8 mouse cellular contexts compared by ENCODE assay signal in the genomic region with DNA sequence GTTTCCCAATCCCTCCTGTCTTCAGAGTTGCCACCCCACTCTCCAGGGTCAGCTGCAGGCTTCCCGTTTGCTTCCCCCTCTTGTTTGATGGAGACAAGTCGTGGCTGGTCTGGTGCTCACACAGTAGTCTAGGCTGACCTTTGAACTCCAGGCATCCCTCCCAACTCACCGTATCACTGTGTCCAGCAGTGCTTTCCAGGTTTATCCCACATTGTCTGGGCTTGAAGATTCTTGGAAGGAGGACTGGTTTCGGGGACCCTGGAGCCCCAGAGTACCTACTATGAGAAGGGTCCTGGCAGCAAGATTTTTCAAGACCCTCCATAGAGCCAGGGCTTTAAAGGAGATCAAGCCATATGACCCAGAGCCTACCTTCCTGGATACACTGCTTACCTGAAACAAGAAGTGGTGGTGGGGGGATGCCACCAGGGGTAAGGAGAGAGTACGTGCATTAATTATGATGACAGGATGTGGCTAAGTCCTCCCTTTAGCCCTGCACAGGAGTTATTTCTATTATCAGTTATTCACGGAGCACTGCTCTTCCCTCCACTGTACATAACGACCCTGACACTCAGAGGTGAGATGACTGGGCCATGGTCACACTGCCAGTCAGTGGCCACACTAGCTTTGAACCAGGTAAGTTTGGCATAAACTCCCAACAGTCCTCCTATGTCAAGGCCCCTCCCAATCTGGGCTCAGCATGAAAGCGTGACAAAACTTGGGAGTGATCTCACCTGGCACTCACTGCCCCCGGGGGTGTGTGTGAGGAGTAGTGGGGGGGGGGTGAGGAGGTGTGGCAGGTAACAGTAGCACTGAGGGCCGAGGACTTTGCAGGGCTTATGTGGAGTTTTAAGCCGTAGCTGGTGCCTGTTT. TPM values are rescaled to one million over a fixed set of nuclear protein-coding genes. Genes with fewer than 3 reads are reported as not detected.
DNase-seq lines count a peak whose midpoint lies in the region; ATAC-seq and TF ChIP-seq lines count a peak whose summit lies in the region.

No protein-coding gene starts in this region.

- H3K9me3 ChIP-seq in forebrain, embryonic 16.5 days (ENCODE audit: control insufficient read depth, low read length): no peaks in the 10 kb centered on the region

- WGBS in bone marrow, adult 2 months: 22% methylated on average over 11 of the region's 11 CpGs
- WGBS in forebrain, embryonic 16.5 days: 66% methylated on average over 11 of the region's 11 CpGs
- 25% methylated on average over 11 of the region's 11 CpGs for WGBS in macrophage (ENCODE audit: missing documents)

- peaks cover 28% of the 10 kb centered on the region for H3K79me2 ChIP-seq in macrophage (ENCODE audit: inconsistent target)

- no peak for TF ChIP-seq POLR2A in bone marrow, adult 2 months (IDR thresholded peaks at IDR 0.05; ENCODE audit: borderline replicate concordance, control insufficient read depth, low read depth, low read length)

- no peak overlapping the region for H3K4me3 ChIP-seq in layer of hippocampus, adult 2 months
- H3K4me3 ChIP-seq in bone marrow, adult 2 months (replicated peaks; ENCODE audit: control insufficient read depth, low read depth, low read length): no peak overlapping the region
- no peak overlapping the region for H3K4me3 ChIP-seq in forebrain, embryonic 16.5 days (replicated peaks; ENCODE audit: low read length)
- H3K4me3 ChIP-seq in macrophage (ENCODE audit: inconsistent target): no peak overlapping the region; the same call in 1 of the 2 replicates

- H3K4me1 ChIP-seq in bone marrow, adult 2 months (ENCODE audit: control insufficient read depth, insufficient read depth, low read length): peaks cover 16% of the 10 kb centered on the region
- peaks cover 17% of the 10 kb centered on the region for H3K4me1 ChIP-seq in forebrain, embryonic 16.5 days (replicated peaks; ENCODE audit: control insufficient read depth, insufficient read depth, low read length)

- no peak for DNase-seq in layer of hippocampus, adult 2 months (ENCODE audit: low spot score in 2 of 2)
- DNase-seq in layer of hippocampus, adult 9-10 months (ENCODE audit: low spot score): no peak
- DNase-seq in ovary, postnatal 10 days (ENCODE audit: low spot score): no peak
- no peak for DNase-seq in frontal cortex, postnatal 14 days (ENCODE audit: low spot score in 2 of 2)
- no peak for DNase-seq in kidney, postnatal 36 days

- 0 out of 2 replicates have a peak overlapping the region, but pooled peaks have one; percentile 5 for H3K9ac ChIP-seq in forebrain, embryonic 16.5 days (replicated peaks; ENCODE audit: low read depth, low read length)

- H3K4me2 ChIP-seq in forebrain, embryonic 16.5 days (ENCODE audit: low read length): no peak overlapping the region; the same call in 1 of the 2 replicates

- H3K27me3 ChIP-seq in forebrain, embryonic 16.5 days (replicated peaks; ENCODE audit: control insufficient read depth, insufficient read depth, low read length): no peaks in the 10 kb centered on the region

- no peak for TF ChIP-seq CTCF in layer of hippocampus, adult 2 months (conservative IDR thresholded peaks at IDR 0.05)
- no peak for TF ChIP-seq CTCF in bone marrow, adult 2 months (IDR thresholded peaks at IDR 0.05; ENCODE audit: control insufficient read depth, insufficient read depth, low read length)

- H3K36me3 ChIP-seq in forebrain, embryonic 16.5 days (ENCODE audit: control insufficient read depth, insufficient read depth): peaks cover 7% of the 10 kb centered on the region
- peaks cover 8% of the 10 kb centered on the region; the same call in 1 of the 2 replicates for H3K36me3 ChIP-seq in macrophage (ENCODE audit: inconsistent target)

- peak overlapping the region; percentile 99 for H3K27ac ChIP-seq in layer of hippocampus, adult 2 months
- H3K27ac ChIP-seq in bone marrow, adult 2 months (ENCODE audit: control insufficient read depth, insufficient read depth, low read depth, low read length, poor library complexity): peak overlapping the region; percentile 94
- peak overlapping the region; percentile 100 for H3K27ac ChIP-seq in forebrain, embryonic 16.5 days (ENCODE audit: low read length)
- peak overlapping the region; percentile 98 for H3K27ac ChIP-seq in macrophage

- ATAC-seq in forebrain, embryonic 16.5 days: no peak

RNA-seq across cellular contexts. Expression of gene Cdk9, which starts 1.5 kb away (rescaled TPM):
- 100 to 1,000 TPM; 115 to 121 TPM for total RNA-seq in layer of hippocampus, adult 2 months (2021)
- polyA plus RNA-seq in bone marrow, adult 2 months (2011; ENCODE audit: insufficient read depth, insufficient read length, low replicate concordance, missing spikeins): 105 and 154 TPM in 2 replicates
- 82.2 and 85.0 TPM in 2 replicates for polyA plus RNA-seq in forebrain, embryonic 16.5 days (2015; fragmentation: Nextera tagmentation; extraction: Ambion mirVana)
- 100 to 1,000 TPM; 323 to 569 (median 405) TPM for total RNA-seq in macrophage (2018; cell fraction: chromatin; rRNA removed)
- 100 to 1,000 TPM in 9 of 26 experiments, 10 to 100 TPM in 17; 69.8 to 132 (median 93.0) TPM for total RNA-seq in macrophage (2018; cell fraction: cytosol; rRNA removed)
- total RNA-seq in macrophage (2018; cell fraction: nucleus; rRNA removed): 100 to 1,000 TPM; 186 to 465 (median 294) TPM
- 99.2 to 144 TPM (median 121 TPM) in 3 replicates for polyA plus RNA-seq in macrophage (2018)

RNA-seq across cellular contexts. Expression of gene Sh2d3c, which starts 6.5 kb away (rescaled TPM):
- 10 to 100 TPM; 18.9 to 20.1 TPM for total RNA-seq in layer of hippocampus, adult 2 months (2021)
- polyA plus RNA-seq in bone marrow, adult 2 months (2011; ENCODE audit: insufficient read depth, insufficient read length, low replicate concordance, missing spikeins): 23.3 and 51.8 TPM in 2 replicates
- polyA plus RNA-seq in forebrain, embryonic 16.5 days (2015; fragmentation: Nextera tagmentation; extraction: Ambion mirVana): 41.9 and 43.0 TPM in 2 replicates
- 100 to 1,000 TPM in 4 of 26 experiments, 10 to 100 TPM in 22; 12.3 to 119 (median 36.5) TPM for total RNA-seq in macrophage (2018; cell fraction: chromatin; rRNA removed)
- total RNA-seq in macrophage (2018; cell fraction: cytosol; rRNA removed): 10 to 100 TPM in 9 of 26 experiments, 1 to 10 TPM in 17; 1.3 to 21.4 (median 5.9) TPM
- 10 to 100 TPM in 23 of 26 experiments, 1 to 10 TPM in 3; 4.8 to 46.5 (median 17.6) TPM for total RNA-seq in macrophage (2018; cell fraction: nucleus; rRNA removed)
- polyA plus RNA-seq in macrophage (2018): 9.3 to 12.5 TPM (median 9.9 TPM) in 3 replicates

RNA-seq across cellular contexts. Expression of gene Fpgs, which starts 10.4 kb away (rescaled TPM):
- total RNA-seq in layer of hippocampus, adult 2 months (2021): 10 to 100 TPM; 10.7 to 14.6 TPM
- 14.9 and 24.4 TPM in 2 replicates for polyA plus RNA-seq in bone marrow, adult 2 months (2011; ENCODE audit: insufficient read depth, insufficient read length, low replicate concordance, missing spikeins)
- polyA plus RNA-seq in forebrain, embryonic 16.5 days (2015; fragmentation: Nextera tagmentation; extraction: Ambion mirVana): 21.5 and 23.7 TPM in 2 replicates
- 10 to 100 TPM in 17 of 26 experiments, 1 to 10 TPM in 9; 2.6 to 40.2 (median 13.5) TPM for total RNA-seq in macrophage (2018; cell fraction: chromatin; rRNA removed)
- total RNA-seq in macrophage (2018; cell fraction: cytosol; rRNA removed): 1 to 10 TPM; 1.3 to 5.0 (median 2.8) TPM
- total RNA-seq in macrophage (2018; cell fraction: nucleus; rRNA removed): 10 to 100 TPM in 5 of 26 experiments, 1 to 10 TPM in 21; 1.8 to 30.5 (median 5.1) TPM
- polyA plus RNA-seq in macrophage (2018): 2.8 to 10.3 TPM (median 3.5 TPM) in 3 replicates

RNA-seq across cellular contexts. Expression of gene 6330409D20Rik, which starts 26.5 kb away (rescaled TPM):
- 1 to 10 TPM; 1.4 to 2.9 TPM for total RNA-seq in layer of hippocampus, adult 2 months (2021)
- polyA plus RNA-seq in bone marrow, adult 2 months (2011; ENCODE audit: insufficient read depth, insufficient read length, low replicate concordance, missing spikeins): not detected in 2 replicates
- polyA plus RNA-seq in forebrain, embryonic 16.5 days (2015; fragmentation: Nextera tagmentation; extraction: Ambion mirVana): 2.8 and 3.5 TPM in 2 replicates
- total RNA-seq in macrophage (2018; cell fraction: chromatin; rRNA removed): not detected
- total RNA-seq in macrophage (2018; cell fraction: cytosol; rRNA removed): not detected
- not detected for total RNA-seq in macrophage (2018; cell fraction: nucleus; rRNA removed)
- polyA plus RNA-seq in macrophage (2018): not detected in 3 replicates

RNA-seq across cellular contexts. Expression of gene Tor2a, which starts 42.7 kb away (rescaled TPM):
- 10 to 100 TPM; 30.3 to 32.3 TPM for total RNA-seq in layer of hippocampus, adult 2 months (2021)
- polyA plus RNA-seq in bone marrow, adult 2 months (2011; ENCODE audit: insufficient read depth, insufficient read length, low replicate concordance, missing spikeins): 9.2 and 13.6 TPM in 2 replicates
- 62.1 and 65.4 TPM in 2 replicates for polyA plus RNA-seq in forebrain, embryonic 16.5 days (2015; fragmentation: Nextera tagmentation; extraction: Ambion mirVana)
- 10 to 100 TPM in 14 of 26 experiments, 1 to 10 TPM in 12; 3.3 to 28.6 (median 11.1) TPM for total RNA-seq in macrophage (2018; cell fraction: chromatin; rRNA removed)
- total RNA-seq in macrophage (2018; cell fraction: cytosol; rRNA removed): 10 to 100 TPM; 25.3 to 48.3 (median 33.9) TPM
- 10 to 100 TPM in 25 of 26 experiments, 1 to 10 TPM in 1; 9.5 to 41.5 (median 20.7) TPM for total RNA-seq in macrophage (2018; cell fraction: nucleus; rRNA removed)
- polyA plus RNA-seq in macrophage (2018): 19.2 to 50.7 TPM (median 39.7 TPM) in 3 replicates
